Mouse (Mus musculus) CD8-positive naive resting alpha-beta T cell, adult 2 months (primary cell): Measurements from ENCODE around the gene Samd13.

Source experiments
- DNase-seq, 2 experiments: peaks; one replicate each; pipeline ENCODE4 v3.0.0; 2022; ENCODE audit warnings: low read depth in 2 of 2, low spot score in 2 of 2

Gene Samd13

DNA sequence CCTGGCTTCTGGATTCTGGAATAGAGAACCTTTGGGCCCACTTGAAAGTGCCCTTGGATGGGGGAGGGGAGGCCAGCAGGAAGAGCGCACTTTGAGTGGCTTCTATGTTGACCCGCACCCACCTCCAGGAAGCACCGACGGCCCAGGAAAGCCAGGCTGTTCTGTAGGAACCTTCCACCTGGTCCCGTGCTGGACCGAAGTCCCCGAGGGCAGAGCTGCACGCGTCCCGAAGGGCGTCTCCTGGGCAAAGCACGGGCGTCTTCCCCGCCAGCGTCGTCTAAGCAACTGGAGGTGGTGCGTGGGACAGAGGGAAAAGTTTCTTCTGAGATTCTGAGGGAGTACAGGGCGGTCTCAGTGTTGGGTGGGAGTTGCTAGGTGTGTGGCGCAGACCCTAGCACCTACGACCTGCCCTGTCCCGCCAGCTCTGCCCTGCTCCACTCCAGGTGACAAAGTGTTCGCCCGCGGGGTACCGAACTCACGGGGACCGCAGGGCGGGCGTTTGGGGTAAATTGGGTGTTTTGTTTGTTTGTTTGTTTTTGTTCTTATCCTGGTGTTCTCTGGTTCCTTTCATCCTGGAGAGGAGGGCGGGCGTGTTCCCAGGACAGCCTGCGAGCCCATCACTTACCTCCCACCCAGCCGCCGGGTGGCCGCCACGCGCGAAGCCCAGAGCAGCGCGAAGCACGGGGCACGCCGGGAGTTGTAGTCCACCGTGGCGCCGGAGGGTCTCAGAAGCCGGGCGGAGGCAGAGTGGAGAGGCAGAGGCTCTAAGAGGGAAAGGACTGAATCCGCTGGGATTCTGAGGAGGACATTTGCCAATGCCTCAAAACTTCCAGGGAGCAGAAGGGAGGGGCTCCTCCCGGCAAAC is at the start of gene Samd13:
TSS of gene Samd13 (minus strand) at position 782 of the 865 bp plus-strand sequence.
- DNase-seq, result peak in 1 of 2 experiments; percentile 21

DNA sequence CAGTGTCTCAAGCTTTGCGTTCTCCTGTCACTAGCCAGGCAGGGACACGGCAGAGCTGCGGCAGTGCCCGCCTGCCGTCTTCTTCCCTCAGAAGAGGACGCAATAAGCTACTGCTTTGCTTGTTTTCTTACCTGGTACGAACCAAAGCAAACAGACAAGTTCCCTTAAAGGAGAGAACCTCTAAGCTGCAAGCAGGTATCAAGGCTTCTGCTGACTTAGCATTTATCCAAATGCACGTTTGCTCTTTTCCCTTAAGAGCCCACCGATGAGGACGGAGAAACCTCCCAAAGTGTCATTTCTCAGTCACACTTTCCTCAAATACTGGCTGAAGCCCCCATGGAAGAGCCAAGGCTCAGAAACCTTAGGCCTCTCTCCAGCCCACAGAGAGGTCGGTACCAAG is 46.1 kb upstream of the Samd13 start:
- DNase-seq, result no peak

DNA sequence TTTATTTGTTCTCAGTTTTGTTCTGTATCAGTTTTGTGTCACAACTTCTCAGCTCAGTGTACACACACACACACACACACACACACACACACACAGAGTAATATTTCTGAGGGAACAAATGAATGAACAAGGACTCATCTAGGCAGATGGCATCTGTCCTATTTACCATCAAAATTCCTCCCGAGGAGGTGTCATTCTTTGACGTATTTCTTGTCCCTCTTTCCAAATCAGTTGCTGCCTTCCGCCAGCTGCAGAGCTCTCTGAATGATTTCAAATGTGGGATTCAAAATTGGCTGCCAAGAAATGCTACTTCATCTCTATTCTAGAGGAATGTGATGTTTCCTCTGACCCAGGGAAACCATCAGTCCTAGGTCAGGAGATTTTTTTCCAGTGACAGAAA is 37.6 kb upstream of the Samd13 start:
- no peak for DNase-seq

DNA sequence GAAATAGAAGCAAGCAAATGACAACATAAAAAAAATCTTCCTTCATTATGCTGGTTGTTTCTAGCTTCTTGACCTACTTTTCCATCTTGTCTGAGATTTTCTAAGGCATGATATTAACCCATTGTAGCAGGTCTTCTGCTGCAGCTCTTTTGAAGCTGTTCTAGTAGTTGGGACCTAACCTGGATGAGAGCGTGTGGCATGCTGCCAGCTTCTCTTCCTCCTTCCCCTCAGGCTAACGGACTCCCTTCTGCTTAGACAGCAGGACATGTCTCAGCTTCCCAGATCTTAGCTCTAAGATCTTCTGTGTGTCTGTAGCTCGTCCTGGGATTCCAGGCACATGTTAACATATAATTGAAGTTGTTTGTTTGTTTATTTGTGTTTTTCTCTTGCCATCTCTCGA is 34.3 kb upstream of the Samd13 start:
- no peak for DNase-seq

DNA sequence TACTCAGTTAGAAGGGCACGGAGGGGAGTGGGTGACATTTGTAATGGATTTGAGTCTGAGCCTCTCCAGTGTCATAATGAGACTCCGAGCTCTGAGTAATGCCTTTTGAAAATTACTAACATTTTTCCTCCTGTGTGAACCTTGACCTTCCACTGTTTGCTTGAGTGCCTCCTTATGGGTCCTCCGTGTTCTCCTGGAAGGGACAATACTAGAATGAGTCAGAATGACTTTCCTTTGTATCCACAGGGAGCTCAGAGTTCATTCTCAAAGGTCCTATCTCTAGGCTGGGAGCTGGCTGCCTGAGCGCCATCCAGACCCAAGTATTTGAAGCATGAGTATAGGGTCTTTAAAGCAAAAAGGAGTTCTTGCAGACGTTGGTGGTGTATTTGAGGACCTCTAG is 32.9 kb upstream of the Samd13 start:
- no peak for DNase-seq

DNA sequence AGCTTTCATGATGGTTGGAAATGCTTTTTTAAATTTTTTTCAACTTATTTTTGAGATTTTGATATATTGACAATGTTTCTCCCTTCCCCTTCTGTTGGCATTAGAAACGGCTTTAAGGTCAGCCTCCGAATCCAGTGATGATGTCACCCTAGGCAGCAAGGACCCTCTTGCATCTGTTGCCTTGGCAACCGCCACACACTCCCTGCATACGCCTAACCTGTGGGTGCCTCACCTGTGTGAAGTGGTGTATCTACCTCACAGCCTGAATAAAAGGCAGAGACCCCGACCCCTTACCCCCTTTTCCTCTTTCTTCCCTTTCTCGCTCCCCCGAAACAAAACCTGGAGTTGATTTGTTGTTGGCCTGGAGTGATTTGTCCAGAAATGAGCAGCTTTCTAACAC is 26.9 kb upstream of the Samd13 start:
- DNase-seq, result no peak

DNA sequence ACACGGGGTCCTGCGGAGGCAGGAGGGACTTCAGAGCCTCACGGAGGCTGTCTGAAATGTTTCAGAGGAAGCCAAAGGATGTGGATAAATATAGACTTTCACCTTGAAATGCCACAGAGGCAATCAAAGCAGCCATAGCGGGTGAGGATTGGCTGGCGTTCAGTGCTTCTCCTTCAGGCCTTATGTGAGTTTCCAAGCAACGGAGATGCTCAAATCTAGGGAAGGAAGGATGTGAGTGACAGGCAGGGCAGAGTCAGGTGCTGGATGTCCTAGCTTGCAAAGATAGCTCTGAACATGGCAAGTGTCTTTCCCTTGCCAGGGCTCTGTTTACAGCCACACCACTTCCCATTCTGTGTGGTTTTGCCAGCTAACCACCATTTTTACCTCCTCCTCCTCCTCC is 26.2 kb upstream of the Samd13 start:
- DNase-seq, result no peak

DNA sequence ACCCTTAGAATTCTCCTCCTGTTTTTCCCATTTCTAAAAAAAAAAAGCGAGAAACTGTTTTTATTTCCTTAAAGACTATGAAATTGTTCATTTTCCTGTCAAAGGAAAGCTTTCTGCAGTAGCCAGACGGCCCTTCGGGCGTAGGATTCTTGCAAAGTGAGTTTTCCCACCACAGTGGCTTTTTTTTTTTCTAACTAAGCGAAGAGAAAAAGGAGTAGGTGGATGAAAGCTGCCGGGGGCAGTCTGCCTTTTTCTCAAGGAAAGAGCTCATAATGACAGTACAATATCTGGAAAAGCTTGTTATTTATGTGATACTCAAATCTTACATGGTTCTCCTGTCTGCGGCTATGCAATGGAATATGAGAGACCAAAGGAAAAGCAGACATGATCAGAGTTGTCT is 25.7 kb upstream of the Samd13 start:
- DNase-seq, result no peak

DNA sequence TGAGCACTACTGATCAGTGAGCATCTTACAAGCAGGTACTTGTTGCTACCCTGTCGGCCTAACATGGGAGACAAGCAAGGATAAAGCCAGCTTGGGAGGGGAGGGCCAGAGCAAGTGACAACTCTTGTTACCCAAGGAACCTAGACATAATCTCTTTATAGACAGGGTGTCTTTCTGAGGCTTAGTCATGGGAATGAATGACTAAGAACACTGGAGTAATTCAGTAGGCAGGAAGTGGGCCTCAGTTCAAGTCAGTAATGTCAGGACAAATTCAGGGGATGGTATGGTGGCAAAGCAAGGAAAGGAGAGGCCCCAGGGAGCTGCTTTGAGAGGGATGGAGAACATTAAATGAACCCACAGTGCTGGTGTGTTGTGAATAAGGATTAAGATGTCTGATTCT is 23.7 kb upstream of the Samd13 start:
- no peak for DNase-seq

DNA sequence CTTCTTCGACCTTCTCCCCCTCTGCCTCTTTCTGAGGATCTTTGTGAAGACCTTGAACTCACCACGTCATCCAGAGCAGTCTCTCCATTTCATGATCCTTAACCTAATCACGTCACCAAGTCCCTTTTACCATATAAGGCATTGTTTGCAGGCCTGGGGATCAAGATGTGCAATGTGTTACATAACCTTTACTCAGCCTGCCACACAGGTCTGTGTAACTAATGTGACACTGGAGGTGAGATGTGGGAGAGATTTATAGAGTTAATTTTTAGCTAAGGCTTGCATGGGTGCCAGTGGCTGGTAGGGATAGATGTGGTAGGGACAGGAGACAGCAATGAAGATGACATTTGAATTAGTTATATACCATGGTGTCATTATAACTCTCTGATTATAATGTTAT is 23.0 kb upstream of the Samd13 start:
- DNase-seq, result no peak

DNA sequence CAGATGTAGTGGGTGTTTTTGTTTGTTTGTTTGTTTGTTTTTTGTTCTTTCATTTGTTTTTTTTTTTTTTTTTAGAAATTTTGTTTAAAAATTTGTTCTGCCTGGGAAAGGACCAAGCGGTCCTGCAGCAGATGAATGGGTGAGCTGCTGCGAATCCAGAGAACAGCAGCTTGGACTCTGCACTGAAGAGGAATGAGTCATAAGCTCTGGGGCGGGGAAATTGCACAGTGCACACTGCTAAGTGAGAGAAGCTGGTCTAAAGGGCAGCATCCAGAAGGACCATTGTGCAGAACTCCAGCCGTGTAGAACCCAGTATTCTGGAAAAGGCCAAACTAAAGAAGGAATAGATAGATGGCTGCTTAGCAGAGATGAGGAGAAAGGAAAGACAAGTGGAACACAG is 18.7 kb upstream of the Samd13 start:
- DNase-seq, result no peak

DNA sequence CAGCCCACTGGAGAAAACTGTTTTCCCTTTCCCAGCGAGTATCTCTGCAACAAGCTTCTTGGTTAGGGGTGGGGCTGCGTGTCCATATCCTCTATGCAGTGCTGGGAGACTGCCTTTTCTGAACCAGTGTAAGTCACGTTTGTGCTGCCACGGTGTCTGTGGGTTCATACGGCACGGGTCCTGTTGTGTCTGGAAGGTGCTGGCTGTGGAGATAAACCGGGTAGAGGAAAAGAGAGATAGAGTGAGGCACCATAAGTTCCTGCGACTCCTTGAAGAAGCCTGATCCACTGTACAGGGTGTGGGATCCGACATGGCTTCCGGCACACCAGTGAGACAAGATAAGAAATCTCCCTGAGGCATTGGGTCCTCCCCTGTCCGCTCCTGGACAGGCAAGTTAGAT is 14.7 kb upstream of the Samd13 start:
- DNase-seq, result no peak

DNA sequence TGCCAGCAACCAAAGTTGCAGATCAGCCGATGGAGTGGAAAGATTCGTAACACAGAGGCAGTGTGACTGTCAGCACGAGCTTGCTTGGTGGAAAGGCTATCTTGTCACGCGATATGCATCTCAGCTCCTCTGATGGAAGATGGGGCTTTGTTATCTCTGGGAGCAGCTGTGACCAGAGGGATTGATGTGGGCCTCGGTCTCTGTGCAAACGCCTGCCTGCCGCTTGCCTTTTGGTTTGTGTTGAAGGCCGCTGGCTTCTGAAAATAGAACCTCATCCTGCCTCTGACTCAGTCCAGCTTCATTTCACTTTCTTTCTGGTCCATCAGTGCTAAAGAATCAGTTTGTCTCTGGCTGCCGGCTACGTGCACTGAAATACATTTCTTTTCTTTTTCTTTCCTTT is 13.6 kb upstream of the Samd13 start:
- no peak for DNase-seq

DNA sequence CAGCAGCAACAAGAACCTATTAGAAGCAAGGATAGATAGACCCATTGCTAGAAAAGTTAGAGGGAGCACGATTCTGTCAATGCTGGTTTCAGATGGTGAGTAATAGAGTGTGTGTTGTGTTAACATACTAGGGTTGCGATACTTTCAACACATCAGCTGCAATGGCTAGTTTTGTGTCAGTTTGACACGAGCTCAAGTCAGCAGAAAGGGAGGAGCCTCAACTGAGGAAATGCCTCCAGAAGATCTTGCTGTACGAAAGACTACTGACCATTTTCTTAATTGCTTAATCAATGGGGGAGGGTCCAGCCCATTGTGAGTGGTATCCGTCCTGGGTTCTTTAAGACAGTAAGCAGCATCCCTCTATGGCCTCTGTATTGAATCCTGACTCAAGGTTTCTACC is 7.2 kb upstream of the Samd13 start:
- no peak for DNase-seq

DNA sequence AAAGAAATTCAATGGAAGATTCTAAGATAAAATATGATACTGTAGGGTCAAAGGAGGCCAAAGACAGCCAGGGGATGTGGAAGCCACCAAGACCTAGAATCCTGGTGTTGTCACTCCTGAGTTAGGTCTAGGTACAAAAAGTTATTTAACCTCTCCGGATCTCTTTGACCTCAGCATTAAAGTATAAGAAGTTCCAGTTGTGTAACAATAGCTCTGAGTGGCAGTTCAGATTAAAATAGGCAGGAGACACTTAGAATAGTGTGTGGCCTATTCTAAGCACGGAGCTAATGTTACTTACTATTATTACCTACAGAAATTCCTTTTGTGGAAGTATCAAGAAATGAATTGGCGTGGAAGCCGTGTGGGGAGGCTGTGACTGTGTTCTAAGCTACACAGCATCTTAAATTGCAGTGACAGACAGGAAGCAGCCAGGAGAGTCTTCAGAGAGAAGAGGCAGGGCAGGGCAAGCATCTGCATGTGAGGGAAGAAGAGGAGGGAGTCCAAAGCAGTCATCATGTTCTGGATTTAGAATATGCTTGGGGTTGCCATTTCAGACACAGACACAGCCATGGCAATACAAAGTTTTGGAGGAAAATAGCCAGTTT is 1.8 kb upstream of the Samd13 start:
- no peak for DNase-seq

DNA sequence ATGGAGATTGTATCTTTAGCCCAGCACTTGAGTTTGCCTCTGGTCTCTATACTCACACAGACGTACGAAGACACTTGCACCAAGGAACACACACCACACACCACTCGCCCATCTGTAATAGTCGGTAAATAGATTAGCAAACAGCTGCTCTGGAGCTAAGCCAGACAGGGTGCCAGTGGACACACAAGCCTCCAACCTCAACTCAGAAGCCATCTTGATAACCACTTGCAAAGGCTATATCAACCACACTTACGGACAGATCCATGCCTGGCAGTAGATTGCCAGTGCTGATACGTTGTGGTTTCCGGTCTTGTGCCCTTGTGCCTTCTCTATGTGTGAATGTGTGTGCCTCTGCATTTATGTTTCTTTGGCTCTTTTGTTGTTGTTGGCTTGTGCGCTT is 1.0 kb upstream of the Samd13 start:
- no peak for DNase-seq

DNA sequence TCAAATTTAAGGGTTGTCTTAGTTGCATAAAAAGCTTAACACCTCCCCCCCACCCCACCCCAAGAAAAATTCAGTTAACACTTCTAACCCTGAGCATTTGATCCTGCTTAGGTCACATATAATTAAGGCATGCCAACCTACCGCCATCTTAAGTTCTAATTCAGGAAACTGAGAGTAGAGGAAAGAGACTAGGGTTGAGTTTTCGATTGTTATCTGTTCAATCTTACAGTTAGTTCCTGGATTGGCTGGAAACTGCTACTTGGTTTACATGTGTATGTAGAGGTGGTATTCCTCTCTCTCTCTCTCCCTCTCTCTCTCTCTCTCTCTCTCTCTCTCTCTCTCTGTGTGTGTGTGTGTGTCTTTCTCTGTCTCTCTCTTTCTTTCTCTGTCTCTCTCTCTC is 2.3 kb downstream of the Samd13 start:
- no peak for DNase-seq

DNA sequence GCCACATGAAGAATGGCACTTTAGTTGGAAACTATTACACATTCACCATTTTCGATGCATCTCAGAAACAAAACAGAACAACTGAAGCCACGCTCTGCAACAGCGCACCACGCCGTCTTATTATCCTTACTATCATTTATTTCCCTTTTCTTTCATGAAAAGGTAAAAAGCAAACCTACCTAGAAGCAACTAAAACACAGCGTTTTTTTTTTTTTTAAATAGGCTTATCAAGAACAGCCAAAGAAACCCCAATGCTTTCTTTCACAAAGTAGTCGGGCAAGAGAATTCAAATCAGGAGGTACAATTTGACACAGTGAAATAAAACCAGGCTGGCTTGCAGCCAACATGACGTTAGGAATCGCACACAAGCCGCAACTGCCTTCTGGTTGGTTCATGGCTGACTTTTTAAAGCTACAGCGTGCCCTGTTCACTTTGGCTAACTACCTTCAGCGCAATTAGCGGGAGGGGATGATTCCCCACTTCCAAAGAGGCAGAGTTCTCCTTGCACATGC is 3.2 kb downstream of the Samd13 start:
- peak in 1 of 2 experiments; percentile 40 for DNase-seq

DNA sequence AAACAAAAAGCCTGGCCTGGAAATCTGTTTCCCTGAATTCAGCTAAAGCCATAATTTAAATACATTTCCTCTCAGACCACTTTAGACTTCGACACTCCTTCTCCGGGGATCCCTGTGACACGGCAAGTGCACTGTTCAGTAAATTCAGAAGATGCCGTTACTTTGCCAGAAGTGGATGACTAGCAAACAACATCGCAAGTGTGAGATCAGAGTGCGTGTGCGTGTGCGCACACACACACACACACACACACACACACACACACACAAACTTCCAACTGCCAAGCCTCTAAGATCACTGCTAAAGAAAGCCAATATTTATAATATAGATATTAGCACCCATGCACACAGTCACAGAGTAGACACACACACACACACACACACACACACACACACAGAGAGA is 3.7 kb downstream of the Samd13 start:
- no peak for DNase-seq

DNA sequence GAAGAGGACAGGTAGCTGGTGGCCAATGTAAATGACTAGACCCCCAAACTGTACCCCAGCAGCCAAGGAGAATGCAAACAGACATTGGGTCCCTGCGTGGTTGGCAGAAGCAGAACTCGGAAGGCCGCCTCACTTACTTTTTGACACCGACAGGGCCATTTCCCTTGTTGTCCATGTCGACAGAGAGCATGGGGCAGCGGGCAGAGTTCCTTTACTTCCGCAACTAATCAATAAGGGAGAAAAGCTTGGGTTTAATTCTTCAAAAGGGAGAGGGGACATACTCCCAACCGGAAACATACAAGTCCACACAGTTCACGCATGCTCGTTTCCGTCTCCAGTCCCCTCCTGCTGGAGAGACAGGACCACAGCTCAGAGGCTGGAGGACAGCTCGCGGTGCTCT is 4.8 kb downstream of the Samd13 start:
- no peak for DNase-seq

DNA sequence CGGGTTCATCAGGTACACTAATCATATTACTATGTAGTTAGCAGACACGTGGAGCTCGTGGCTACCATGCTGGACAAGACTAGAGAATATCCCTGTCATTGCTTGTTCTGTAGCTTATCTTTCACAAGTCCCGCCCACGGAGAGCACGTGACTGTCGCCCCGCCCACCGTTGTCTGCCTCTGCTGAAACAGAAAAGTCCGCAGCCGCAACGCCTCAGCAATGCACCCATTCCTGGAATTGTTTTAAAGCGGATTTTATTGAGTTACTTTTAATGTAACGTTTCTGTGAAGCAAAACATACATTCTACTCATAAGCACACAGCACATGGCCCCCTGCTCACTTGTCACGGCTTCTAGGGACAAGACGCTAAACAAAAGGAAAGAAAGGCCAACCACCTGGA is 5.7 kb downstream of the Samd13 start:
- no peak for DNase-seq

DNA sequence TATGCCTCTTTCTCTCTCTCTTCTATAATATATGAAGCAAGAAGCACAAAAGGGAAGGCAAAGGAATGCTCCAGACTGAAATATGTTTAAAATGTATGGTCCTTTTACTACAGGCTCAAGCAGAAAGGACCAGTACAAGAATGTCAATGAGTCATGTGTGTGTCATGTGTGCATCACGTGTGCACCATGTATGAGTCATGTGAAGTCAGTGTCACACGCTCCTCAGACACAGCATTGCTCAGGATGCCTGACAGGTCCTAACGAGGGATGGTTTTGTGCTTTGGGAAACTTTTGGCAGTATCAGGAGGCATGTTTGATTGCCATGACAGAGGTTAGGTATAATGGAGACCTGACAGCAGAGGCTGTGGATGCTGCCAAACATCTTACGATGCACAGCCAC is 9.2 kb downstream of the Samd13 start:
- DNase-seq, result no peak

DNA sequence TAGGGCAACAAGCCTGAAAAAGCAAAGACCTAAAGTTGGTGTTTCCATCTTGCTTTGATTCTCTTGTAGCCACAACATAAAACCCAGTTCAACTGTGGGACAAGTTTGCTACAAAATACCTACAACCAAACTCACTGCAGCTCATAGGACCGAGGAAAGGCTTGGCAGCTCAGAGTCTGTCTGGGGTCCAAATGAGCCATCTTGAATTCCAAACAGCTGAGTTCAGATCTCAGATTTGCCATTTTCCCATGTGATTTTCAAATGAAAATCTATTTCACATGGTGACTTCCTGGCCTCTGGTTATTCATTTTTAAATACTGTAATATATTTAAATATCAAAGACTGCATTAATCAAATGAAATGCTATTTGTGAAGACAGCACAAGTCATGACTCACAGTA is 10.3 kb downstream of the Samd13 start:
- DNase-seq, result no peak
